Mouse (Mus musculus) adrenal gland, adult (tissue): ENCODE measurements around the gene AC153137.1.
"Not testable (repeated sequence)": the region's sequence is repeated elsewhere in the genome, so short reads cannot be mapped to it uniquely, and the experiment has no call there.

ENCODE experiments used
- DNase-seq, 2 experiments: peaks; one replicate each; pipeline ENCODE4 v3.0.0; 2022 to 2023; ENCODE audit warnings: low spot score in 1 of 2; ENCODE audit not compliant: inconsistent age in 2 of 2

The AC153137.1 gene

GRCm38 (mm10) chr1:30977868-30978267, at the start of gene AC153137.1:
Gene AC153137.1 (minus strand): TSS chr1:30977968.
- DNase-seq, result not testable (repeated sequence)

GRCm38 (mm10) chr1:31023173-31023572, 45.4 kb upstream of the AC153137.1 start:
- no peak for DNase-seq

- peak; percentile 92 to 97 for DNase-seq
Measured at GRCm38 (mm10) chr1:31019283-31019682, 41.5 kb upstream of the AC153137.1 start.

DNA sequence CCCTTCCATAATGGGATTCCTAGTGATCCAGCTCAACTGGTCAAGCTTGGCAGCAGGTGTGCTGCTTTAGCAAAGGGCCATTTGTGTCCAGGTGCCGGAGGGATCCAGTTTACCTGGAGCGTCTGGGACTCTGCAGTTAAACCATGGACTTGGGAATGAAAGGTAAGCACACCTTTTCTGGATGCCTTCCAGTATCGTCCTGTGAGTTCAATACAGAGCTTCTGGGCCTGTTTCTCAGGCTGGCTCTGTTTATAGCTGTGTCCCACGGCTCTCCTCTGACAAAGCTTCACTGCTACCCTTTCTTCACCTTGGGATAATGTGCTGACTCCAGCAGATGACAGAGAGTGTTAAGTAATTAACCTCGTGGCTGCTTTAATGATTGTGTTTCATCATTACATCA, 39.6 kb upstream of the AC153137.1 start:
- DNase-seq, result no peak

DNA sequence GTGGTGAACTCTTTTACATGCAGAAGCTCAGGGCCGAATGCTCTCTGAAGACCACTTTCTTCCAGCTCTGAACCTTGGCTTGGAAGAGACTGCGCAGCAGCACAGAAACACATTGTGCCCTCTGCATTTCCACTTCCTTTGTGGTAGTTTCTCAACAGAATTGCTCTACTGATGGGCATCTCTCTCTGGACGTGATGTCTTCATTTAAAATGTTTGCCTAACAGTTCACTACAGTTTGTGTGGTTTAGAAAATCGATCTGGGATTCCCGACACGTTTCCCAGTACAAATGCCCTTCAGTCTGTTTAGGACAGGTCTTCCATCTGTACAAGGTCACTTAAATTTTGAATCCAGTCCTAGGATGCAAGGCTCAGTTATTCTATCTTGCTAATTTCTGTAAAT, 38.3 kb upstream of the AC153137.1 start:
- DNase-seq, result no peak

DNA sequence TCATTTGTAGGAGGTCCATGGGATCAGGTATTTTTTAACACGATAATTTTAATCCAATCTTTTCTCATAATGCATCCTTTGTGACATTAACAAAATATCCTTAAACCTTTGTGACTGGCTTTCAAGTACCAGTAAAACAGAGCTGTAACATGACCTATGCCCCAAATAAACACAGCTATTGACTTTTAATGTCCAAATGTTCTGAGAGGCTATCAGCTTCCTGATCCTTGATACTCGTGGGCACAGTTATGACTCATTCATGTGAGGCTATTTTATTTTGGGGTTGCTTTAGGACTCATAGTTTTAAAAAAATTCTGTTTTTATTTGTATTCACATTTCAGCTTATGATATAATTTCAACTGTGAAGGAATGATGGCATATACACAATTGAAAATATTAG, 37.5 kb upstream of the AC153137.1 start:
- DNase-seq, result no peak

DNA sequence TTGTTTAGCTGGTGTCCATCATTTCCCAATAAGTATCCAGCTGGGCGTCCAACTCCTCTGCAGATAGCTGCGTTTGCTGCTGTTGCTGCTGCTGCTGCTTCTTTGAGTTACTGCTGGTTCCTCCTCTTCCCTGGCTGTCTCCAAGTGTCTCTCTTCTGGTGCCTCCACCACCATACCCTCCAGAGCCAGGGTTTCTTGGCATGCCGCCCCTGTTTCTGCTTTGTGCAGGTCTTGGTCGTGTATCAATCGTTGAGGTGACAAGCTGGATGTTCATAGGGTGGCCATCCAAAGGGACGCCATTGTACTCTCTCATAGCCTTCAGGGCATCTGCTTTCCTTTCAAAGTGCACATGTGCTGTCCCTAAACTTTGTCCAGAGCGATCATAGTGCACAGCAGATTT, 529 bp downstream of the AC153137.1 start:
- DNase-seq, result not testable (repeated sequence)

DNA sequence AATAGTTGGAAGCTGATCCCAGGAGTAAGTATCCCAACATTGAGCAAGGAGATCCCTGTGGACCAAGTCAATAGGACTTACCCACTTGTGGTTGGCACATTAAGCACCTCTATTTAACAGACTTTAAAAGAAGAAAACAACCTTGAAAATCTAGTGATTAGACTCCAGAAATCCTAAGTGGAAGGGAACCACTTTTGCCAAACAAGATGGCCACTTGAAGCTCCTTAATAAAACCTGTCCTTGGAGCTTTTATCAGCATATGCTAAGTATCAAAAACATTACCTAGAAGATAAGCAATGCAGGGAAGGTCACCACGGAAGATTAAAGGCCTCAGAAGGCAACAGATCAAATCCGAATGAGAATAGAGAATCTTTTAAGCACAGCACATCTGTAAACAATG, 26.0 kb downstream of the AC153137.1 start:
- DNase-seq, result peak in 1 of 2 experiments; percentile 51

DNA sequence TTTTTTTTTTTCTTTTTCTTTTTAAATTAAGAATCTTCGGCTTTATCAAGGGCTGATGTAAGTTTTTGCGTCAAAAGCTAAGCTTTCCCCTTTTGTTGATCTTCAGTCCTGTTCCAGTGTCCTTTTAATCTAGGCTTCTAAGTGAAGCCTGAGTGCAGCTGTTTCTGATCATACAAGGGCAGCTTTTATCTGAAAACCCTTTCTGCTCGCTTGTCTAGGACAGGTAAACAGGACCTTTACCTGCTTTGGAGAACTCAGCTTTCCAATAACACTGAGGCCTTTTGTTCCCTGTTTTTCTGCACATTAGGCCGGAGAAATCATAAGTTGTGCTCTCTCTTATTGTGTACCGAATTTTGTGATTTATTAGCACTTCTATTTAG, 27.3 kb downstream of the AC153137.1 start:
- DNase-seq, result no peak

DNA sequence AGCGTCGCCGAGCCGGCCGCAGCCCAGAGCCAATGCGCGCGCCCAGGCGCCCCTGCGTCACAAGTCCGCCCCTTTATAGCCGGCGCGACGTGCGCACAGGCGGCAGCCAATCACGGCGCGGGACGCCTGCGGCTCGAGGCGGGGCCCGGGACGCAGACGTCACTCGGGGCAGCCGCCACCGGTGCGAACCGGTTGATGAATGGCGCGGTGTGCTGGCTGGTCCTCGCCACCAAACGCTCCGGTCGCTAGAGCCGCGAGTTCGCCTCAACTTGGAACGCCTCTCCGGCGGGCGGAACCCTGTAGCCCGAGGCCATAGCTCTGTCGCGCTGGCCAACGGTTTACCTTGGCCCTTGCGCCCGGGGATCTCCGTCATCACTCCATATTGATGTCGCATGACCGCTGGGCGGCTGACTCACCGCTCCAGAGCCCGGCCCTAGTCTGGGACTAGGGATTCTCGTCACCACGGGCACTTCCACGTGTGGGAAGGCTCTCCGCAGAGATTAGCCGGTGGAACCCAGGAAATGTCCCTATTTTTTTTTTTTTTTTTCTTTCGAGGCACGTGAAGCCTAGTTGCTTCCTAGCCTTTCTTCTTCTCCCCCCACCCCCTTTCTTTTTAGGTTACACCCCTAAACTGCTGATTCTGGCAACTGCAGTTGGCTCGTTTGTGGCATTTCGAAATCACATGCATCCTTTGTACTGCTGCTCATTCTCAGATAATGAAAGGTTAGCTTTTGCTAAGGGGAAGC, 27.9 kb downstream of the AC153137.1 start:
- peak; percentile 98 to 99 for DNase-seq

DNA sequence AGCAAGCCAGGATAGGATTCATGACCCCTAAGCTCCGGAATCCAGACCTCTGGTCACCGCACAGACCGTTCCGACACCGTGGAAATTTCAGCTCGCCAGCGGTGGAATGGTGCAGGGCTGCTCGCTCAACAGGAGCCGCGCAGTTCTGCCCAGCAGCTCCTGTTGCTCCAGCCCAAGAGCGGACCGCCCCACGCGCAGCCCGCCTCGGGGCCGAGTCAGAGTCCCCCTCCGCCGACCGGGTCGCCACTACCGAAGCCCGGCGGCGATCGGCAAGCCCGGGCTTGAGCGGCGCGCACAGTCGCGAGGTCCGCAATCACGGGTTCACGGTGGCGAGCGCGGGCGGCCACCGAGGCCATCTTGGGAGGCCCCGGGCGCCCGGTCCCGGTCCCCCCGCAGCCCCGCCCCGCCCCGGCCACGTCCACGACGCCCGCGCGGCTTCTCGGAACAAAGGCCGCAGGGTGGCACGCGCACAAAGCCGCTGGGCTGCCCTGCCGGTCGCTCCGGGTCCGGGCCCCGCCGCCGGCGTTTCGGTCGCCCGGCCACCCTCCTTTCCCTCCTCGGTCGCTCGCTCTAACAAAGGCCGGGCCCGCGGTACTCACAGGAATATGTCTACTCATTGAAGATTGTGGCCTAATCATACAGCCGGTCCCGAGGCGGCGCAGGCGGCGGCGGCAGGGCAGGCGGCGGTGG, 28.7 kb downstream of the AC153137.1 start:
- DNase-seq, result peak; percentile 78 to 94

- peak; percentile 22 to 72 for DNase-seq
Measured at GRCm38 (mm10) chr1:30948361-30948949, 29.3 kb downstream of the AC153137.1 start.

- DNase-seq, result peak in 1 of 2 experiments; percentile 33
Measured at GRCm38 (mm10) chr1:30945136-30945535, 32.6 kb downstream of the AC153137.1 start.

DNA sequence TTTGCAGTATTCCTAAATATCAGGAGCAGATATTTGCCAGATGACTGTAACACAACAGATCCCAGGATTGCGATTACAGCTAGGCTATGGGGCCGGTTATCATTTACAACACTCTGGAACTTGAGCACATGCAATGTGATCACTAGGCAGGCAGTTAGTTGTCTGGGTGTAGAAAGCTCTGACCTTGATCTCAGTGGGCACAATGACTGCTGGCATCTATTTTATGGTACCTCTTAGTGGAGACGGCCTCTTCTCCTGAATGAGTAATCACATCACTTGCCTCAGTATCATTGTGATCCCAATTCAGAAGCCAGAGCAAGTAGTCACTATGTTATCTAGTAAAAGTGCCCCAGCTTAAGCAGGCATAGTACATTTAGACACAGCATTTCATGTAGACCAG, 37.2 kb downstream of the AC153137.1 start:
- DNase-seq, result peak; percentile 29 to 51

DNA sequence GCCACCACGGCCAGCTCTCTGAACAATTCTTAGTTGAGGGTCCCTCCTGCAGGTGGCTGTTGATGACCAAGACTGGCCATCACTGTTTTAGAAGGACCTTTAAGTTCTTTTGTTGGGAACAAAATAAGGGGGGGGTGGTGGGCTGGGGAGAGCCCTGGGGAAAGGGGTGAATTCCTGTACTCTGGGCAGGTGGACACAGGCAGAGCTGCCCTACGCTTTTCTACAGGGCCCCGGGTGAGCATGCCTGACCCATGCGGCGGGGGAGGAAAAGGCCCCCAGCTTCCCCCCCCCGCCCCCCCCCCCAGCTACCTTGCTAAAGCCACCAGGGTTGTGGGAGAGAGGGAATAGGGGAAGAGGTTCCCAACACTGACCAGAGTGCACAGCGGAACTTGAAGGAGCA, 39.4 kb downstream of the AC153137.1 start:
- no peak for DNase-seq

DNA sequence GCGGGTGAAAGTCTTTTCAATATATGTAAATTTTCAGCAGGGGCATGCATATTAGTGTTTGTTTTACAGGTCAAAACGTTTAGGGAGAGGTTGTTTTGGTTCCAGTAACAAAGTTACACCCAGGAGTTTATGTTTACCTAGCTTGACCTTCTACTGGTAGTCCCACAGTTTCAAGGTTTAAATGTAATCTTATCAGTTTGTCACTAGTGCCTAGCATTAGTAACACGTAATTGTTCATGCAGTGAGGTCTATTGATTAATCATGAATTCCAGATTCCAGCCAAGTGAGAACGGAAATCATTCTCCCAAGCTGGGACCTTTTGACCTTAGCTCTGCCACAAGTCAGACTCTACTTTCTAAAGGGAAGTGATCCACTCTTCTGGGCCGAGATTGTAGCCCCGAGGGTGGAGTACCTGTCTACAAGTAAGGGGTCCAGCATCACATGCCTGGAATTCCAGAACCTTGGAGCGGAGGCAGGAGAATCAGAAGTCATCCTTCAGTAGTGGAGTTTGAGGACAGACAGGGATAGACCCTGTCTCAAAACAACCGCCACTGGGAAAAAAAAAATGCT, 40.3 kb downstream of the AC153137.1 start:
- peak in 1 of 2 experiments; percentile 37 for DNase-seq

DNA sequence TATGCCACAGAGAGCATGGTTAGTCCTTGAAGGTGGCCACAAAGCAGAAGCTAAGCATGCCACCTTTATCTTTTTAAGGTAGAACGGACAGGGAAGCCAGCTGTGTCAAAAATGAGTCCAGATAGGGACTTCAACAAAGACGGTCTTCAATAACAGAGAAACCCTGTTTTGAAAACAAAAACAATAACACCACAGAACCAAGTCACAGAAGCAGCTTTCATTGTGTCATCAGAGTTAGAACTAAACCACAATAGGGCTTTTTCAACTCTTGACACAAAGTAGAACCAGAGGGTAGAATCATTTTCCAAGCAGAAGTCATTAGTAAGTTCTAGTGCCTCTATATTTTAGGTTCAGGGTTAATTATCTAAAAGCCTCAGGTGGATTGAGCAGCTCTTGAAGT, 41.3 kb downstream of the AC153137.1 start:
- no peak for DNase-seq

- peak in 1 of 2 experiments; percentile 54 for DNase-seq
Measured at GRCm38 (mm10) chr1:30930823-30931222, 46.9 kb downstream of the AC153137.1 start.

GRCm38 (mm10) chr1:30930194-30930593, 47.6 kb downstream of the AC153137.1 start:
- no peak for DNase-seq
